Mouse (Mus musculus) lung, embryonic 15.5 days (tissue): Measurements from ENCODE around the gene Cyyr1. TPM values are rescaled to one million over a fixed set of nuclear protein-coding genes. Genes with fewer than 3 reads are reported as not detected.

Experiments
- ATAC-seq: fragments of 200-750 bp; cut with Nextera tagmentation; 2 replicates; pipeline ENCODE4 v1.8.0; 2017; ENCODE audit warnings: moderate number of reproducible peaks, borderline replicate concordance; ENCODE audit not compliant: low FRiP score, low TSS enrichment; ENCODE audit errors: extremely low read depth
- H3K27ac ChIP-seq: fragments of 300-500 bp; sonication (generic); 2 replicates; pipeline ENCODE4 v1.5.1; 2015; ENCODE audit warnings: moderate library complexity, mild to moderate bottlenecking, inconsistent platforms
- H3K27me3 ChIP-seq: fragments of 300-500 bp; sonication (generic); 2 replicates; pipeline ENCODE4 v1.6.1; 2015; ENCODE audit warnings: inconsistent platforms
- H3K36me3 ChIP-seq: fragments of 300-500 bp; sonication (generic); 2 replicates; pipeline ENCODE4 v1.6.1; 2015; ENCODE audit warnings: inconsistent platforms
- H3K4me1 ChIP-seq: fragments of 300-500 bp; sonication (generic); 2 replicates; pipeline ENCODE4 v1.6.1; 2015; ENCODE audit warnings: inconsistent platforms
- H3K4me2 ChIP-seq: fragments of 300-500 bp; sonication (generic); 2 replicates; pipeline ENCODE4 v1.6.1; 2015; ENCODE audit warnings: inconsistent platforms, mild to moderate bottlenecking, moderate library complexity
- H3K4me3 ChIP-seq: fragments of 300-500 bp; sonication (generic); 2 replicates; pipeline ENCODE4 v1.5.1; 2015; ENCODE audit warnings: mild to moderate bottlenecking, inconsistent platforms
- H3K9ac ChIP-seq: fragments of 300-500 bp; sonication (generic); 2 replicates; pipeline ENCODE4 v1.6.1; 2015; ENCODE audit warnings: inconsistent platforms
- H3K9me3 ChIP-seq: fragments of 300-500 bp; sonication (generic); 2 replicates; pipeline ENCODE4 v1.6.1; 2016; ENCODE audit warnings: inconsistent platforms
- WGBS: fragments of 180-500 bp; shearing (Covaris S2); methylation state at CpG from one replicate; pipeline ENCODE4 v1.1.7; 2015; 5-methylcytosine and 5-hydroxymethylcytosine counted together
- polyA plus RNA-seq: library from polyadenylated mRNA; unstranded; fragments of >200 nt; fragmentation: Nextera tagmentation; extraction: Ambion mirVana; gene quantifications from 2 replicates; pipeline ENCODE4 v1.2.1, GENCODE M21; 2015

Cyyr1 gene
- polyA plus RNA-seq, 1 experiment from 2014 or later: 15.9 TPM

- Histone ChIP-seq H3K9ac (no peak overlapping the region), H3K36me3 (no peaks in the 10 kb centered on the region), H3K27ac (no peak overlapping the region), H3K4me1 (no peaks in the 10 kb centered on the region), H3K4me2 (no peak overlapping the region), H3K9me3 (no peaks in the 10 kb centered on the region), H3K4me3 (no peak overlapping the region), H3K27me3 (no peaks in the 10 kb centered on the region)
- 41% methylated on average over 1 of the region's 1 CpGs for WGBS
- no peak for ATAC-seq
Measured at GRCm38 (mm10) chr16:85446306-85446705, 106.9 kb downstream of the Cyyr1 start.

- H3K4me3 ChIP-seq: no peak overlapping the region
- H3K9me3 ChIP-seq: no peaks in the 10 kb centered on the region
- H3K4me1 ChIP-seq: no peaks in the 10 kb centered on the region
- no peaks in the 10 kb centered on the region for H3K36me3 ChIP-seq
- ATAC-seq: no peak
- no peaks in the 10 kb centered on the region for H3K27me3 ChIP-seq
- H3K9ac ChIP-seq: no peak overlapping the region
- no peak overlapping the region for H3K27ac ChIP-seq
- no peak overlapping the region for H3K4me2 ChIP-seq
- 72% methylated on average over 3 of the region's 3 CpGs for WGBS
Measured at GRCm38 (mm10) chr16:85445801-85446200, 107.4 kb downstream of the Cyyr1 start.

GRCm38 (mm10) chr16:85435427-85435826 is 117.8 kb downstream of the Cyyr1 start:
- H3K4me1 ChIP-seq: no peaks in the 10 kb centered on the region

GRCm38 (mm10) chr16:85429173-85429572 is 124.0 kb downstream of the Cyyr1 start:
- no peak for ATAC-seq
- WGBS: 29% methylated on average over 3 of the region's 3 CpGs
- no peak overlapping the region for H3K9ac ChIP-seq
- H3K36me3 ChIP-seq: no peaks in the 10 kb centered on the region
- H3K4me1 ChIP-seq: no peaks in the 10 kb centered on the region
- H3K27ac ChIP-seq: no peak overlapping the region
- no peaks in the 10 kb centered on the region for H3K27me3 ChIP-seq
- no peak overlapping the region for H3K4me2 ChIP-seq
- no peaks in the 10 kb centered on the region for H3K9me3 ChIP-seq
- H3K4me3 ChIP-seq: no peak overlapping the region

More at GRCm38 (mm10) chr16:85435427-85435826, 117.8 kb downstream of the Cyyr1 start:
- WGBS: 73% methylated on average over 2 of the region's 2 CpGs
- no peaks in the 10 kb centered on the region for H3K27me3 ChIP-seq
- H3K27ac ChIP-seq: no peak overlapping the region
- no peak for ATAC-seq
- H3K36me3 ChIP-seq: no peaks in the 10 kb centered on the region
- H3K9me3 ChIP-seq: no peaks in the 10 kb centered on the region
- no peak overlapping the region for H3K9ac ChIP-seq
- H3K4me3 ChIP-seq: no peak overlapping the region
- H3K4me2 ChIP-seq: no peak overlapping the region

GRCm38 (mm10) chr16:85422889-85423288 is 130.3 kb downstream of the Cyyr1 start:
- Histone ChIP-seq H3K4me2 (no peak overlapping the region), H3K4me3 (no peak overlapping the region), H3K4me1 (no peaks in the 10 kb centered on the region), H3K36me3 (no peaks in the 10 kb centered on the region), H3K9me3 (no peaks in the 10 kb centered on the region), H3K27me3 (no peaks in the 10 kb centered on the region), H3K9ac (no peak overlapping the region), H3K27ac (no peak overlapping the region)
- WGBS: 66% methylated on average over 2 of the region's 2 CpGs
- ATAC-seq: no peak

GRCm38 (mm10) chr16:85415415-85415814 is 137.8 kb downstream of the Cyyr1 start:
- Histone ChIP-seq H3K27me3 (no peaks in the 10 kb centered on the region), H3K9me3 (no peaks in the 10 kb centered on the region), H3K9ac (no peak overlapping the region), H3K27ac (no peak overlapping the region), H3K4me3 (no peak overlapping the region), H3K4me2 (no peak overlapping the region), H3K36me3 (no peaks in the 10 kb centered on the region), H3K4me1 (no peaks in the 10 kb centered on the region)
- ATAC-seq: no peak
- WGBS: 73% methylated on average over 3 of the region's 3 CpGs

GRCm38 (mm10) chr16:85393430-85393948 is 159.7 kb downstream of the Cyyr1 start:
- Histone ChIP-seq H3K9me3 (no peaks in the 10 kb centered on the region), H3K36me3 (no peaks in the 10 kb centered on the region), H3K27me3 (no peaks in the 10 kb centered on the region), H3K9ac (no peak overlapping the region), H3K27ac (no peak overlapping the region), H3K4me3 (no peak overlapping the region), H3K4me2 (no peak overlapping the region), H3K4me1 (no peaks in the 10 kb centered on the region)
- WGBS: 27% methylated on average over 4 of the region's 4 CpGs
- no peak for ATAC-seq

GRCm38 (mm10) chr16:85386801-85387200 is 166.4 kb downstream of the Cyyr1 start:
- H3K9ac ChIP-seq: no peak overlapping the region
- no peaks in the 10 kb centered on the region for H3K36me3 ChIP-seq
- no peak overlapping the region for H3K4me3 ChIP-seq
- no peaks in the 10 kb centered on the region for H3K4me1 ChIP-seq
- no peaks in the 10 kb centered on the region for H3K9me3 ChIP-seq
- no peak overlapping the region for H3K27ac ChIP-seq
- WGBS: 42% methylated on average over 5 of the region's 5 CpGs
- H3K27me3 ChIP-seq: no peaks in the 10 kb centered on the region
- ATAC-seq: no peak
- H3K4me2 ChIP-seq: no peak overlapping the region

Other genes with a start within 250 kb of the Cyyr1 start
- gene Adamts1, start 249.7 kb upstream of the Cyyr1 start, polyA plus RNA-seq: 55.5 and 59.7 TPM in 2 replicates